In genomic region chr1:165641271-165641771, GRCm38 (mm10) we compare ENCODE assay signal across 8 mouse cellular contexts. TPM values are rescaled to one million over a fixed set of nuclear protein-coding genes. Genes with fewer than 3 reads are reported as not detected.
A peak's percentile ranks its signal among the peaks of the same experiment; 100 is the strongest.
DNase-seq lines count a peak whose midpoint lies in the region; ATAC-seq and TF ChIP-seq lines count a peak whose summit lies in the region.

No protein-coding gene starts in this region.

- no peaks in the 10 kb centered on the region for H3K27me3 ChIP-seq in embryonic facial prominence, embryonic 15.5 days
- no peaks in the 10 kb centered on the region for H3K27me3 ChIP-seq in heart, embryonic 12.5 days (replicated peaks)
- H3K27me3 ChIP-seq in kidney, embryonic 16.5 days (ENCODE audit: insufficient read depth, low read length) = no peaks in the 10 kb centered on the region
- no peaks in the 10 kb centered on the region for H3K27me3 ChIP-seq in liver, adult 2 months (ENCODE audit: control insufficient read depth, insufficient read depth, low read length)

- TF ChIP-seq POLR2A in bone marrow, adult 2 months (IDR thresholded peaks at IDR 0.05; ENCODE audit: borderline replicate concordance, control insufficient read depth, low read depth, low read length) = no peak
- TF ChIP-seq POLR2A in liver, adult 2 months (IDR thresholded peaks at IDR 0.05; ENCODE audit: extremely low read depth, insufficient read depth, low read length) = no peak

- H3K27ac ChIP-seq in bone marrow, adult 2 months (ENCODE audit: control insufficient read depth, insufficient read depth, low read depth, low read length, poor library complexity) = no peak overlapping the region
- peak overlapping the region; percentile 84; the same call in 1 of the 2 replicates for H3K27ac ChIP-seq in embryonic facial prominence, embryonic 15.5 days (replicated peaks)
- H3K27ac ChIP-seq in heart, embryonic 12.5 days (ENCODE audit: poor library complexity, severe bottlenecking) = no peak overlapping the region
- no peak overlapping the region for H3K27ac ChIP-seq in kidney, embryonic 16.5 days (ENCODE audit: low read length)
- H3K27ac ChIP-seq in liver, adult 2 months (replicated peaks; ENCODE audit: insufficient read depth, low read depth, low read length) = peak overlapping the region; percentile 66; the same call in 1 of the 2 replicates

- no peaks in the 10 kb centered on the region for H3K9me3 ChIP-seq in embryonic facial prominence, embryonic 15.5 days (replicated peaks)
- no peaks in the 10 kb centered on the region for H3K9me3 ChIP-seq in heart, embryonic 12.5 days (replicated peaks)
- H3K9me3 ChIP-seq in kidney, embryonic 16.5 days (ENCODE audit: low read length) = no peaks in the 10 kb centered on the region

- H3K4me3 ChIP-seq in bone marrow, adult 2 months (replicated peaks; ENCODE audit: control insufficient read depth, low read depth, low read length) = peak overlapping the region; percentile 89
- H3K4me3 ChIP-seq in embryonic facial prominence, embryonic 15.5 days (replicated peaks) = peak overlapping the region; percentile 89
- H3K4me3 ChIP-seq in heart, embryonic 12.5 days = peak overlapping the region; percentile 72
- peak overlapping the region; percentile 92 for H3K4me3 ChIP-seq in kidney, embryonic 16.5 days (ENCODE audit: low read length)
- H3K4me3 ChIP-seq in liver, adult 2 months (ENCODE audit: insufficient read depth, low read depth, low read length) = peak overlapping the region; percentile 63; the same call in 1 of the 2 replicates

- no peaks in the 10 kb centered on the region for H3K36me3 ChIP-seq in embryonic facial prominence, embryonic 15.5 days
- no peaks in the 10 kb centered on the region for H3K36me3 ChIP-seq in heart, embryonic 12.5 days
- H3K36me3 ChIP-seq in kidney, embryonic 16.5 days (ENCODE audit: insufficient read depth, low read length) = no peaks in the 10 kb centered on the region
- no peaks in the 10 kb centered on the region for H3K36me3 ChIP-seq in liver, adult 2 months (ENCODE audit: control insufficient read depth, insufficient read depth, low read length)

- 9% methylated on average over 16 of the region's 16 CpGs for WGBS in bone marrow, adult 2 months
- WGBS in embryonic facial prominence, embryonic 15.5 days = 4% methylated on average over 16 of the region's 16 CpGs
- 6% methylated on average over 16 of the region's 16 CpGs for WGBS in heart, embryonic 12.5 days
- 6% methylated on average over 16 of the region's 16 CpGs for WGBS in kidney, embryonic 16.5 days
- WGBS in liver, adult 2 months = 3% methylated on average over 16 of the region's 16 CpGs

- no peaks in the 10 kb centered on the region; the same call in 1 of the 2 replicates for H3K4me1 ChIP-seq in bone marrow, adult 2 months (ENCODE audit: control insufficient read depth, insufficient read depth, low read length)
- H3K4me1 ChIP-seq in embryonic facial prominence, embryonic 15.5 days = 0 out of 2 replicates have a peak, but pooled peaks cover 4% of the 10 kb centered on the region
- peaks cover 9% of the 10 kb centered on the region for H3K4me1 ChIP-seq in heart, embryonic 12.5 days (replicated peaks)
- peaks cover 2% of the 10 kb centered on the region for H3K4me1 ChIP-seq in kidney, embryonic 16.5 days (ENCODE audit: insufficient read depth, low read length)
- peaks cover 3% of the 10 kb centered on the region; the same call in 1 of the 2 replicates for H3K4me1 ChIP-seq in liver, adult 2 months (ENCODE audit: control insufficient read depth, insufficient read depth, low read length)

- H3K9ac ChIP-seq in embryonic facial prominence, embryonic 15.5 days = no peak overlapping the region
- H3K9ac ChIP-seq in heart, embryonic 12.5 days = peak overlapping the region; percentile 71; the same call in 1 of the 2 replicates
- peak overlapping the region; percentile 95 for H3K9ac ChIP-seq in kidney, embryonic 16.5 days (replicated peaks; ENCODE audit: low read length)
- no peak overlapping the region for H3K9ac ChIP-seq in liver, adult 2 months (ENCODE audit: low read depth, low read length)

- peak overlapping the region; percentile 57 for H3K4me2 ChIP-seq in embryonic facial prominence, embryonic 15.5 days (replicated peaks)
- peak overlapping the region; percentile 80 for H3K4me2 ChIP-seq in heart, embryonic 12.5 days
- peak overlapping the region; percentile 76 for H3K4me2 ChIP-seq in kidney, embryonic 16.5 days (replicated peaks; ENCODE audit: low read depth, low read length)

- DNase-seq in A20 (ENCODE audit: low read depth, low spot score) = peak; percentile 88
- peak; percentile 70 for DNase-seq in liver, adult 2 months (ENCODE audit: extremely low read depth, low read depth, low spot score)
- peak; percentile 66 to 81 for DNase-seq in spleen, postnatal 36 days (ENCODE audit: low spot score in 2 of 2)

- no peak for TF ChIP-seq CTCF in bone marrow, adult 2 months (IDR thresholded peaks at IDR 0.05; ENCODE audit: control insufficient read depth, insufficient read depth, low read length)
- TF ChIP-seq CTCF in liver, adult 2 months (IDR thresholded peaks at IDR 0.05; ENCODE audit: low read depth, low read length) = no peak; the same call in 1 of the 2 replicates

- ATAC-seq in embryonic facial prominence, embryonic 15.5 days (ENCODE audit: insufficient number of reproducible peaks, low FRiP score, low TSS enrichment, low read depth) = peak; percentile 78
- ATAC-seq in heart, embryonic 12.5 days (ENCODE audit: insufficient number of reproducible peaks, low FRiP score) = peak; percentile 74
- ATAC-seq in kidney, embryonic 16.5 days (ENCODE audit: low FRiP score, low TSS enrichment) = peak; percentile 66; the same call in 1 of the 2 replicates
- ATAC-seq in monocyte, adult 5-6 weeks (replicated peaks; ENCODE audit: insufficient number of reproducible peaks, low FRiP score, low TSS enrichment, poor library complexity, severe bottlenecking) = 0 out of 2 replicates have a peak, but pooled peaks have one; percentile 49

- H3K79me2 ChIP-seq in liver, adult 2 months (ENCODE audit: control insufficient read depth, insufficient read depth, low read length) = no peaks in the 10 kb centered on the region

RNA-seq across cellular contexts. Expression of gene Mpzl1, which starts 7.0 kb away (rescaled TPM):
- polyA plus RNA-seq in bone marrow, adult 2 months (2011; ENCODE audit: insufficient read depth, insufficient read length, low replicate concordance, missing spikeins) = 5.8 and 20.7 TPM in 2 replicates
- 138 and 147 TPM in 2 replicates for polyA plus RNA-seq in embryonic facial prominence, embryonic 15.5 days (2015; fragmentation: Nextera tagmentation; extraction: Ambion mirVana)
- 126 and 135 TPM in 2 replicates for polyA plus RNA-seq in heart, embryonic 12.5 days (2016; fragmentation: Nextera tagmentation; extraction: Ambion mirVana)
- polyA plus RNA-seq in kidney, embryonic 16.5 days (2015; fragmentation: Nextera tagmentation; extraction: Ambion mirVana) = 221 and 236 TPM in 2 replicates
- 1.4 and 2.8 TPM in 2 replicates for total RNA-seq in liver, adult 2 months (2014; rRNA removed)
- 3.8 and 5.8 TPM in 2 replicates for polyA plus RNA-seq in liver, adult 2 months (2012; rRNA removed)
- total RNA-seq in monocyte, adult 5-6 weeks (2017) = not detected in 3 replicates

Comparison
In these comparisons a context has a peak if more than half of its experiments do, and no peak if none do; other contexts are left out.
1. H3K27ac ChIP-seq: peak in embryonic facial prominence, embryonic 15.5 days (single experiment) and liver, adult 2 months (single experiment); none in bone marrow, adult 2 months (single experiment), heart, embryonic 12.5 days (single experiment) and kidney, embryonic 16.5 days (single experiment).
2. H3K9ac ChIP-seq: peak in heart, embryonic 12.5 days (single experiment) and kidney, embryonic 16.5 days (single experiment); none in embryonic facial prominence, embryonic 15.5 days (single experiment) and liver, adult 2 months (single experiment).
3. Peak in every context shown above with its lines, with median percentiles within 50 percentile points of each other: DNase-seq, H3K4me3 ChIP-seq, ATAC-seq and H3K4me2 ChIP-seq.